ENCODE assay signal across 8 mouse cellular contexts in genomic region chr13:74259460-74260230, GRCm38 (mm10). TPM values are rescaled to one million over a fixed set of nuclear protein-coding genes. Genes with fewer than 3 reads are reported as not detected.
DNase-seq lines count a peak whose midpoint lies in the region; ATAC-seq lines count a peak whose summit lies in the region.

No protein-coding gene starts in this region.

- H3K9ac ChIP-seq in hindbrain, embryonic 16.5 days (ENCODE audit: low read depth, low read length): peak overlapping the region; percentile 78

- intact Hi-C loops in left cerebral cortex, postnatal 14 days (cut with DNase I): no loop called here

- peak overlapping the region; percentile 97 for H3K4me2 ChIP-seq in hindbrain, embryonic 16.5 days (ENCODE audit: low read length)

- no peaks in the 10 kb centered on the region for H3K9me3 ChIP-seq in hindbrain, embryonic 16.5 days (ENCODE audit: control insufficient read depth, low read length)

- DNase-seq in ES-CJ7 (ENCODE audit: low read depth, low spot score): peak; percentile 42
- peak; percentile 38 for DNase-seq in brain, adult 2 months (ENCODE audit: low read depth, low spot score)
- peak; percentile 55 for DNase-seq in gastrocnemius, postnatal 10 days
- DNase-seq in left cerebral cortex, postnatal 14 days (ENCODE audit: low spot score in 2 of 2): peak; percentile 39 to 41
- peak; percentile 68 for DNase-seq in retina, postnatal 1 day
- DNase-seq in urinary bladder, postnatal 10 days (ENCODE audit: low spot score): peak; percentile 23

- peak; percentile 85 for ATAC-seq in hindbrain, embryonic 16.5 days
- peak; percentile 89 for ATAC-seq in megakaryocyte, adult 5-6 weeks (ENCODE audit: poor library complexity, severe bottlenecking)

- WGBS in hindbrain, embryonic 16.5 days: 4% methylated on average over 35 of the region's 35 CpGs

- no peak overlapping the region for H3K27ac ChIP-seq in hindbrain, embryonic 16.5 days (ENCODE audit: low read depth, low read length)

- H3K27me3 ChIP-seq in hindbrain, embryonic 16.5 days (replicated peaks; ENCODE audit: control insufficient read depth, insufficient read depth, low read length): no peaks in the 10 kb centered on the region

- no peaks in the 10 kb centered on the region for H3K36me3 ChIP-seq in hindbrain, embryonic 16.5 days (ENCODE audit: control insufficient read depth, insufficient read depth, low read length)

- no peaks in the 10 kb centered on the region for H3K4me1 ChIP-seq in hindbrain, embryonic 16.5 days (ENCODE audit: control insufficient read depth, insufficient read depth, low read depth, low read length)

- peak overlapping the region; percentile 57 for H3K4me3 ChIP-seq in hindbrain, embryonic 16.5 days (ENCODE audit: low read length)

RNA-seq across cellular contexts. Expression of gene Ahrr, which starts 32.5 kb away (rescaled TPM):
- under 1 TPM; 0.09 to 0.16 TPM for total RNA-seq in gastrocnemius, postnatal 10 days (2021)
- polyA plus RNA-seq in hindbrain, embryonic 16.5 days (2015; fragmentation: Nextera tagmentation; extraction: Ambion mirVana): 0.41 and 0.71 TPM in 2 replicates
- 1 to 10 TPM in 1 of 2 experiments, under 1 TPM in 1; 0.86 to 1.2 TPM for total RNA-seq in left cerebral cortex, postnatal 14 days (2021)
- 0.29 and 1.3 TPM in 2 replicates for total RNA-seq in megakaryocyte, adult 5-6 weeks (2015)
- 1.1 TPM in 2 replicates for total RNA-seq in megakaryocyte, adult 5-6 weeks (2017)

RNA-seq across cellular contexts. Expression of gene Exoc3, which starts 51.1 kb away (rescaled TPM):
- 10 to 100 TPM; 30.8 to 36.1 TPM for total RNA-seq in gastrocnemius, postnatal 10 days (2021)
- 117 and 118 TPM in 2 replicates for polyA plus RNA-seq in hindbrain, embryonic 16.5 days (2015; fragmentation: Nextera tagmentation; extraction: Ambion mirVana)
- 10 to 100 TPM; 67.6 to 71.4 TPM for total RNA-seq in left cerebral cortex, postnatal 14 days (2021)
- total RNA-seq in megakaryocyte, adult 5-6 weeks (2015): 29.4 and 36.1 TPM in 2 replicates
- total RNA-seq in megakaryocyte, adult 5-6 weeks (2017): 51.0 and 52.6 TPM in 2 replicates

RNA-seq across cellular contexts. Expression of gene Pdcd6, which starts 57.7 kb away (rescaled TPM):
- 10 to 100 TPM; 25.0 to 33.6 TPM for total RNA-seq in gastrocnemius, postnatal 10 days (2021)
- 119 and 126 TPM in 2 replicates for polyA plus RNA-seq in hindbrain, embryonic 16.5 days (2015; fragmentation: Nextera tagmentation; extraction: Ambion mirVana)
- 10 to 100 TPM; 76.3 to 76.6 TPM for total RNA-seq in left cerebral cortex, postnatal 14 days (2021)
- total RNA-seq in megakaryocyte, adult 5-6 weeks (2015): 135 and 141 TPM in 2 replicates
- total RNA-seq in megakaryocyte, adult 5-6 weeks (2017): 92.4 and 99.5 TPM in 2 replicates
